Mouse (Mus musculus) frontal cortex, postnatal 36 days (tissue): ENCODE measurements around the gene S100a2.

Experiments used
- DNase-seq, 2 experiments: peaks; one replicate each; pipeline ENCODE4 v3.0.0; 2022; ENCODE audit warnings: low spot score in 2 of 2

Gene S100a2

GRCm38 (mm10) chr3:90589947-90590346 is at the start of gene S100a2:
S100a2 (plus strand) TSS chr3:90590247.
- no peak for DNase-seq

DNA sequence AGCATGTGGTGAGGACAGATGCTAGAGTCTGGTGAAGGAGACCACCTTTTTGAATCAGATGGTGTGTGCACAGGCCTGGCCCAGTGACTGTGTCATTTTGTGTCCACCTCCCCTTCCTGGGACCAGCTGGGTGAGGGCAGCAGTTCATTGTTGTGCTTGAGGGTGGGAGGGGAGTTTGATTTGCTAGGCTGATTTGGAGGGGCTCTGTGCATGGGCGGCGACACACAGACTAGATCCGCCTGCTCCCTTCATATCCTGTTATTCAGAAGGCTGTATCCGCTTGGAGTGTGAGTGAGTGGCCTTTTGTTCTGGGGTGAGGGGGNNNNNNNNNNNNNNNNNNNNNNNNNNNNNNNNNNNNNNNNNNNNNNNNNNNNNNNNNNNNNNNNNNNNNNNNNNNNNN is 49.1 kb upstream of the S100a2 start:
- peak in 1 of 2 experiments; percentile 28 for DNase-seq

DNA sequence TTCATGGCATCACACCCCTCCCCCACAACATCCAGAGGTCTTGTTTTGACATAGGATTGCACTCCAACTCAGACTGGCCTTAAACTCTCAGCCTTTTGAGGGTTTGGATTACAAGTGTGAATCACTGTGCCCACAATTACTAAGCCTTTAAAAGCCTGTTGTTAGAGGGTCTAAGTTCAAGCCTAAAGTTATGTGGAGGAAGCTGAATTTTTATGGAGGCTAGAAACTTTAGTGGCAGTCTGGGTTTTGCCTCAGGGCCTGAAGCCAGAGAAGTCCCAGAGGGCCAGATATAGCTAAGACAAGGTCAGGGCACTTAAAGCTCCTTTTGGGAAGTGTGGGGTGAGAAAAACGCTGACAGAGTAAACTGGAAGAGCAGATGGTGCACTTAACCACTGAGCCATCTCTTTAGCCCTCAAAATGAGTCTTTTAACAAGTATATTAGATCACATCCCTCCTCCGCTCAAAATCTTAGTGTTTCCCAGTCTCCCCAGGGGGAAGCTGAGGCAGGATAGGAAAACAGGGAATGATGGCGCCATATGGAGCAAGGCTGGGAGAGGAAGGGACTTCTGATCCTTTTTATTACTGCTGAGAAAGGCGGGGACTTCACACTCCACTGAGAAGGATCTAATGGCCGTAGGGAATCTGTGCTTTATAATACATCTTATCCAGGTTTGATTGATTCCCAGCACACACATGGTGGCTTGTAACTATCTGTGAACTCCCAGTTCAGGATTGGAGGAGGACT is 40.2 kb upstream of the S100a2 start:
- DNase-seq, result no peak

DNA sequence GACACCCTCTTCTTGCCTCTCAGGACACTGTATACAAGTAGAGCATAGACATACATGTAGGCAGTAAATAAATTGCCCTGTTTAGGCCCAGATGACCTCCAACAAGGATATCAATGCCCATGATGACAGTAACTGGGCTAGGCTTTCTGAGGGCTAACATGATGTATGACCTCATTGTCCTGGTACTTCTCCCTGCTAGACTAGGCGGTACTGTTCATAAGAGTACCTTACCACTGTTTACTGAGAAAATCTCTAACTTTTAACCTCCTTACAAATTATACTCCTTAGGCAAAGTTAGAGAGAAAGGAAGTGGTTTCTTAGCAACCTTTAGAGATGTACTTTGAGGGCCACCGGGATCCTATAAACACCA is 39.6 kb upstream of the S100a2 start:
- DNase-seq, result no peak

DNA sequence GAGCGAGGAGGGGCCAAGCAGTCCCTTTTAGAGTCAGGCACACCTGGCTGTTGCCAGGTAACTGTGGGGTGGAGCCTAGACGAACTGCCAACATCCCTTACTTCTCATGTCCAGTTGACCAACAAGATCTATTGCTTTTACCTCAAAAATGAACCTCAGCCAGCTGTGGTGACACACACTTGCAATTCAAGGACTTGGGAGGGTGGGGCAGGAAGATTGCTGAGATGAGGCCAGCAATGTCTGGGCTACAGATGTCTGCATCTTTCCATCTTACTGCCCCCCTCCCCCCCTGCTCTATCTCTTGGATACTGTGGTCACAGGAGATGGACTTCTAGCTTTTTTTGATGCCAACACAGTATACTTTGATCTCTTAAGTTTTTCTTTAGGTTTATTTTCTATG is 37.8 kb upstream of the S100a2 start:
- no peak for DNase-seq

- peak in 1 of 2 experiments; percentile 65 for DNase-seq
These were observed 34.1 kb upstream of the S100a2 start for GRCm38 (mm10) chr3:90555954-90556353.

DNA sequence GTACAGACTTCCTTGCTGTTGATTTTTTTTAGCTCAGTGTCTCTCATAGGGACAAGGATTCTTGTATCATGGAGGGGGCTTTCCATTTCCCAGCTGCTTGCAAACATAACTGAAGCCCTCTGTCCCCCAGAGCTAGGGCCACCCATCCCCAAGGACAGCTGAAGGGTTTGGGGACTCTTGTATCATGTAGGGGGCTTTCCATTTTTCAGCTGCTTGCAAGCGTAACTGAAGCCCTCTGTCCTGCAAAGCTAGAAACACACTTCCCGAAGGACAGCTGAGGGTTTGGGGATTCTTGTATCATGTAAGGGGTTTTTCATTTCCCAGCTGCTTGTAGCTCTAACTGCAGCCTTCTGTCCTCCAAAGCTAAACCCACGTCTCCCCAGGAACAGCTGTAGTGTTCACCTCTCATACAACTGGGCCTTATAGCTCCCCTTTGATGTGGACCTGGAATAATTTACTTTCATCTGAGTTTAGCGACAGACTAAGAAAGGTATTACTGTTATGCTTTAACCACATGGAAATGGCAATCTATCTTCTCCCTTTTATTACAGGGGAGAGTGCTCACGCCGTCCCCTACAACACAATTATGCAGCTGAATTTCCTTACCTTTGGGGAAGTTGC is 29.9 kb upstream of the S100a2 start, which contains the start of gene S100a3:
TSS of gene S100a3 (plus strand) at position 571 of the 621 bp plus-strand sequence.
- DNase-seq, result no peak

DNA sequence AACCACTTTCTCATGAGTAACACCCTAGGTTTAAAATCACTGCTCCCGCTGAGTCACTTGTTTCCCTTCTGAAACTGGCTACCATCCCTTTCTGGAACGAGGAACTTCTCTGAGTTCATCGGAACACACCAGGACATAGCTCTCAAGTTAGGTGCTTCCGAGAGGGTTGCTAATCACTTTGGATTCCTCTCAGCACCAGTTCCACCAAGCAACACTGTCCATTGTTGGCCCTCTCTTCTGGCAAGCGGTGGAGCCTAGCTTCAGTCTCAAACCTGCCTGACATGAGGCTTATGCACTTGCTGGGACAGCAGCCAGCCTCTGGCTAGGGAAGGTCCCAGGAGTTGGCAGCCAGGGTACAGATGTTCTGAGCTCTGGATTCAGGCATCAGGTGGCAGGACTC is 15.4 kb upstream of the S100a2 start:
- DNase-seq, result no peak

DNA sequence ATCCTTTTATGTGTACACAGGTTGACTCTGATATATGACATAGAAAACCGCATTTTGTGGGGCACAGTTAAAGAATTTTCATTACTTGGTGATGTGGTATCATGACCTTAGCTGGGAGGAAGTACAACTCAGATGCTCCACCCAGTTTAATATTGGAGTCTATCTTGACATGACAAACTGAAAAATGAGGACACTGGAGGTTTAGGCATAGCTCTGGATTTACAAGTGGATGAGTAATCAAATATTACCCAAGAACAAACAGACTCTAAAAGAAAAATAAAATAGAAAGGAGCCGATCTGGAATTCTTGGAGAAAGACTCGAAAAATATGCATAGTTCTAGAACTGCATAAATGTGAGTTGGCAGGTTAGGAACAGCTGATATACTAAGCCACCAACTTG is 14.7 kb upstream of the S100a2 start:
- DNase-seq, result no peak

DNA sequence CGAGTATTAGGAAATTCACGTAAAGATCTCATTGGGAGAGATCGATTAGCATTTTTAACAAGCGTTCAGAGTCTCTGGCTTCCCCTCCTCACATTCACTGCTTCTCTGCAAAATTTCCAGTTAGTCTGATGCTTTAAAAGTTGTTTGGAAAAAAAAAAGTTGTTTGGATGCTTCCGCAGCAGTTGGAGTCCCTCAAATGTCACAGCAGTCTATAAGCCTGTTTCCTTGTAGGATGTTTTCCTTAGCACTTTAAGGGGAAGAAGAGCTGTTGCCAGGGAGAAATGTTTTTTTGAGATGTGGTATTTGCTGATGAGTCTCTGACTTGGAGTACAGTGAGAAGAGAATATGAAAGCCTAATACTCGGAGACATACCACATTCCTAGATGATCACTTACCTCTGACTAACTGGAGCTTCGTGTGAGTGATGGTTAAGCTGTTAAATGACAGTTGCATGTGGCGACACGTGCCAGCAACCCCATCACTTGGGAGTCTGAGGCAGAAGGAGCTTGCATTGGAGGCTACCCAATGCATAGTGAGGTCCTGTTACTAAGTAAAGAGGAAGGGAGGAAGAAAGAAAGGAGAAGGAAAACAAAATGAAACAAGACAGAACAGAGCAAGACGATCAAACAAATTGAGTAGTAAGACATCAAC is 13.6 kb upstream of the S100a2 start:
- DNase-seq, result no peak

- DNase-seq, result no peak
These were observed 10.6 kb upstream of the S100a2 start for GRCm38 (mm10) chr3:90579433-90579832.

DNA sequence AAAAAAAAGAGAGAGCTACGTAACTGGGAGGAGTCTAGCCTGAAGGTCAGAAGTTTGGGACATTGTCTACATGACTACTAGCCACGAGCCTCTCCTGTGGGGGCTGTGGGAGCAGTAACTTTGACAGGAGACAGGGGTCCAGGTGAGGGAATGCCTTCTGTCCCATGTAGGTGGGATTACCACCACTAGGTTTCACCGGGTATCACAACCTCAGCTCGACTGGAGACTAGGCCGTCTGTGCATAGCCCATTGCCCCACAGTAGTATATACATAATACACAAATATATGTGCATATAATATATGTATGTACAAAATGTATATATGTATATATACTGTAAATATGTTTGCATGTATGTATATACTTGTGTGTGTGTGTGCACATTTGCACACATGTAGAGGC is 8.9 kb upstream of the S100a2 start:
- DNase-seq, result no peak

DNA sequence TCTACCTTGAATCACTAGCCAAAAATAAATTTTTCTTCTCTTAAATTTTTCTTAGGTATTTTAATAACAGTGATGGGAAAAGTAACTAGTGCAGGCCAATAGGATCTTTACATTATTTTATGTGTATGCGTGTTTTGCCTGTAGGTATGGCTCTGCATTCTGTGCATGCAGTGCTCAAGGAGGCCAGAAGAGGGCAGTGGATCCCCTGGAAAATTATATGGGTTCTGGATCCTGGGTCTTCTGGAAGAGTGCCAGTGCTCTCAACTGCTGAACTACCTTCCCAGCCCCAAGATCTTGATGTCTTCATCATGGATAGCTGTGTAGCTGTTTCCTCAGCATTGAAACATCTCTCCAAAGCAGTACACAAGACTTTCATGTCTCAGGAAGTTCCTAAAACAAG is 7.9 kb upstream of the S100a2 start:
- DNase-seq, result no peak

- no peak for DNase-seq
These were observed 7.5 kb upstream of the S100a2 start for GRCm38 (mm10) chr3:90582556-90582955.

DNA sequence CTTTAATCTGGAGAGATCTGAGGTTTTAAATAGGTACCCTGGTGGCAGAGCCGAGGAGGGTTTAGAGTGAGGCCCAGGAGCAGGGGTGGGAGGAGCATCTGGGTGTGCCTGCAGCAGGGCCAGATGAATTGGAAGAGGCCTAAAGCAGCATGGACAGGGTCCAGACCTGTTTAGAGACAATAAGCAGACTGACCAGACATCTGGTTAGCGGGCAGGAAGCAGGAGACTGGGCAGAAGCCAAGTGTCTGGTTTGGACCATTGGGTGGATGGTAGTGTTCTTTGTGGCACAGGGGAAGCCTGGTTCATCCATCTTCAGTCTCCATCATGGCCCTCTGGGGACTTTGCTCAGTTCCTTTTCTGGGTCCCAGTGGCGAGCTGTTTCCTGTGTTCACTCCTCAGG is 6.2 kb upstream of the S100a2 start:
- DNase-seq, result no peak

DNA sequence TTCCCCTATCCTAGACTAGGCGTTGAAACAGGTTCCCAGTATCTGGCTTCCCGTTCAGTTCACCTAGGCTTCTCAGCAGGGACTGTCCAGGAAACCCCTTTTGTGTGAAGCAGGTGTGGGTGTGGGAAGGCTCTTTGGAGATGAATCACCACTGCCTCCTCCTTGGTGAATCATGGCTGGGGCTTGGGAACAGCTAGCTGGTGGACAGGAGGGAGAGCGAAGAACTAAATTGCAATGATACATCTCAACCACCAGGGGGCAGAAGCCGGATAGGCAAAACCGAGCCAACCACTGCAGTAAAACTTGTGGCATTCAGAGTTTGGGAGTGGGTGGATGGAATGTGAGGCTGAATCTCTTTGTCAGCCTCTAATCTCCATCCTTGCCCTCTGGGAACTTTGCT is 4.5 kb upstream of the S100a2 start:
- DNase-seq, result peak; percentile 72 to 79

DNA sequence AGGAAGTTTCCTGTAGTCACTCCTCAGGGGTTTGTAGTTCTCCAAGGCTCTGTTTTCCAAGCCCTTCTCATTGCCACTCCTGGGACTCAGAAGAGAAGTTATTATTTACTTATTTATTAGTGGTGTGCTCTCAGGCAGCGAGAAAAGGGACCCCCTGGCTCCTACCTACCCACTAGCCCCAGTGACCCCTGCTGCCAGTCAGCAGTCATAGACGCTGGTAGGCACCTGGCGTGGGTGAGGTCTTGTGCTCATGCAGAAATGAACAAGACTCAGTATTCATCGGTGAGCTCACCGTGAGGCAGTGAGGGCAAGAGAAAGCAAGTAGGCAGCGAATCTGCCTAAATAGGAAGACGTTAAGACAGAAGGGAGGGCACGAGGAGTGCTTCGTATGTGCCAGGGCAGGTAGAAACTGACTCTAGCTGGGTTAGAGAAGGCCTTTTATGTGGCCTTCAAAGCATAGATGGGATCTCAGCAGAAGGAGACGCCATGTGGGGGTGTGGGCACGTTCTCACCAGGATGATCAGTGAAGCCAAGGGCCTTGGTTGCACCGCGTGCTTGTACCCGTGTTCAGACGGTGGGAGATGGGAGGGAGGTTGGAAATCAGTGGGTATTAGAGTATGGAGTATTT is 3.9 kb upstream of the S100a2 start:
- DNase-seq, result no peak

DNA sequence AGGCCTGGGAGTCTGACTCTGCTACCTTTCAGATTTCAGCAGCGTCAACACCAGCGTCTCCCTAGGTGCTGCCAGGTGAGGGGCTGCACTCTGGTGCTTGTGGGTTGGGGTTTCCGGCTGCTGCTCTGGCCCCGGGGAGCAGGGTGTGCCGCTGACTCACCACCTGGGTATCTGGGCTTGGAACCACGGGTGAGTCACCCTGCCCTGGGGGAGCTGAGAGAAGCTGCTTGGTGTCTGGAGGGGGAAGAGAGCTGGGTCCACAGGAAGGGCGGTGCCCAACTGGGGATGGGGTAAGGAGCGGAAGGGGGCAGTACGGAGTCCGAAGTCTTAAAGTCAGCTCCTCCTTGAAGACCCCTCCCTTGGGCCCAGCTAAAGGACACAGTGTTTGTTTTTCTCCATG is 3.1 kb upstream of the S100a2 start:
- DNase-seq, result peak in 1 of 2 experiments; percentile 37

DNA sequence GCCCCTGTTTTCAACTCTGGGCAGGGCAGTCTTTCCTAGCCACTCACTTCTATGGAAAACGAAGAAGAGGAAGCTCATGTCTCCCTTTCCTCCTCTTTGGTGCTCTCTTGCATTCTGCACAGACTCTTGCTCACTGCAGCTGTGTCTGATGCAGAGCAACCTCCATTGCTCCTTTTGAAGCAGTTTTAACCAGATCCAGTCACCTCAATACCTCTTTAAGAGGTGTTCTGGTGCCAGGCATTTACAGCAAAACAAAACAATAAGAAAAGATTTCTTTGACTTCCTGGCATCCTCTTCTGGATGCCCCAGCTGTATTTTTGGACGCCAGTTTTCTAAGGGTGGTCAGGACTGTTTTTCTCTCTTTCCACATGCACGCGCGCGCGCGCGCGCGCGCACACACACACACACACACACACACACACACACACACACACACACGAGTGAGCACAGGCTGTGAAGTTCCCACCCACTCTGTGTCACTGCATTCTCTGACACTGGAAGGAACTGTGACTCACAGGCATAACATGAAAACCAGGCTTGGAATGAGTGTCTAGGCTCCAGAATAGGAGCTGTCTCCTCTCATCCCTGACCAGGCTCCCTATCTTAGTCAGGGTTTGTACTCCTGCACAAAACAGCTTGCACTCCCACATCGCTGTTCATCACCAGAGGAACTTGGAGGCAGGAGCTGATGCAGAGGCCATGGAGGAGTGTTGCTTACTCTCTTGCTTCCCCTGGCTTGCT is 2.5 kb upstream of the S100a2 start:
- peak; percentile 56 to 67 for DNase-seq

DNA sequence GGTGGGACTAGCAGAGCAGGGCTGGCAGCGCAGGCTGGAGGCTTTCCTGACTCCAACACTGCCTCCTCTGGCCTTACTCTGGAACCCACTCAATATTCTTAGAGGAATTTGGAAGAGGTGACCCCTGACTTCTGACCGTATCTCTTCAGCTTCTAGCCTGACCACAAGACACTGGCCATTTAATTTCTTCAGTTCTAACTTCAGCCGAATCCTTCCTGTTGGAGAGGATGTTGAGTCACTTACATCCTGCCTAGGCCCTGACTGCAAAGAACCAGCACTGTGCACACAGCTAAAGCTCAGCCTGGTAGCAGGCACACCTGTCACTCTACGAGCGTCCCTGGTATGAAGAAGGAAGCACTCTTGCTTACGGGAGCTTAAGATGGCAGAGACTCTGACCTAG is 657 bp upstream of the S100a2 start:
- no peak for DNase-seq

GRCm38 (mm10) chr3:90594466-90594865 is 4.4 kb downstream of the S100a2 start:
- DNase-seq, result no peak

- no peak for DNase-seq
These were observed 5.5 kb downstream of the S100a2 start for GRCm38 (mm10) chr3:90595556-90595955.
